Mouse (Mus musculus): ENCODE results near the gene Gemin5. TPM values are rescaled to one million over a fixed set of nuclear protein-coding genes. Genes with fewer than 3 reads are reported as not detected.
"Not testable (repeated sequence)": the region's sequence is repeated elsewhere in the genome, so short reads cannot be mapped to it uniquely, and the experiment has no call there.

Gene Gemin5
- total RNA-seq, 2 experiments from 2014 or later: 8.5 to 8.9 TPM

DNA sequence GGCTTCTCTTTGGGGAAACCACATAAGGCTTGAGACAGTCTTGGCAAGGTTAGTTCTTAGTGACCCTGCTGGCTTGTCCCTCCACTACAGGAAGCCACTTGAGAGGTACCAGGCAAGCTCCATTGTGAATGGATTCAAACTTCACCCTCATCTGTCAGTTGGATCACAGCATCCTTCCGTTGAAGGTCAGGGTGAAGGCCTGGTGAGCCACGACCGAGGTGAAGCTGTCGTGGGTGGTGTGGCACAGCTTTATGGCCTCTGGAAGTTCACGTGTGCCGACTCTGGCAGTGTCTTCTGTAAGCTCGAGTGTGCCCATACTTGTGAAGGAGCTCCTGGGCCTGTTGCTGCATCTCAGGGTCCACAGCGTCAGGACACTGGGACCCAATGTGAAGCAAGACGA, 47.0 kb downstream of the Gemin5 start:
- DNase-seq (ENCODE audit: low spot score): no peak
- intact Hi-C loops (cut with DNase I): no loop called here

DNA sequence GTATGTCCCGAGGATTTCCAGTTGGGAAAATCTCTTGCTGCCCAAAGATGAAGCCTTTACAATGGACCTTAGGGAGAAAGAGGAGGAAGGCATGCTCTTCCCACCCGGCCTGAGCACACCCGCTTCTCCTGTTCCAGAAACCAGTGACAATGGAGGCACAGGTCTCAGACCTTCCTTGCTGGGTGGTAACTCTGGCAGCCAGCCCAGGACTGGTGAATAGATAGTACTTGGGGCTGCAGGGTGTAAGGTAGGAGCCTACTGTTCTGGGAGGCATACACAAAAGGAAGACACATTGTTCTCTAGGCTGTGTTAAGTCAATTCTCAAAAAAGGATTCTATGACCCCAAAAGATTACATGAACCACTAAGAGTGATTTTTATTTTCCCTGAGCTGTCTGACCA, 47.7 kb downstream of the Gemin5 start:
- intact Hi-C loops (cut with DNase I): no loop called here
- DNase-seq (ENCODE audit: low spot score): no peak

DNA sequence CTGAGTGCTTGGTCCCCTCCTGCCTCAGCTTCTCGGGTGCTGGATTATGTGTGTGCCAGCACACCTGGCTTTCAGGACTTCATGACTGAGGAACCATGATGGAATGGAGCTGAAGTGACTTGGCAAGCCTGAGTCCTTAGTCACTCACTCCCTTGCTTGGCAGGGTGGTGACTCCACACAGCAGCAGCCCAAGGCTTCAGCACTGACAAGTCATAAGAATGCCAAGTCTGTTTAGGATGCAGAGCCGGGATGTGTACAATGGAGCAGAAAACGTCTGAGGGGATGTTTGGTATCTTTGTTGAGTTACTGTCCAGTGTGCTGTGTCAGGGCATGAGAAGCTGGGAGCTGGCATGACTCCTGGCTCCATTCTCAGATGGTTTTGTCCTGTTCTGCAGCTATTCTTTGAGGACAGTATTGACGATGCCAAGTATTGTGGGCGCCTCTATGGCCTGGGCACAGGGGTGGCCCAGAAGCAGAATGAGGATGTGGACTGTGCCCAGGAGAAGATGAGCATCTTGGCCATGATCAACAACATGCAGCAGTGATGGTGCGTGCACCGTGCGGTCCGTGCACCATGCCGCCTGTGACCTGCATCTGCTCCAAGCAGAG, 51.2 kb downstream of the Gemin5 start:
- intact Hi-C loops (cut with DNase I): no loop called here
- no peak for DNase-seq (ENCODE audit: low spot score)

GRCm38 (mm10) chr11:58116560-58116959, 51.8 kb downstream of the Gemin5 start:
- intact Hi-C loops (cut with DNase I): no loop called here
- no peak for DNase-seq (ENCODE audit: low spot score)

GRCm38 (mm10) chr11:58107664-58108337, 60.5 kb downstream of the Gemin5 start:
- DNase-seq (ENCODE audit: low spot score): no peak
- intact Hi-C loops (cut with DNase I): loop anchor here (10.0 kb wide), 1 partner anchor 197 kb away; the partner anchor contains the start of gene Zfp692

DNA sequence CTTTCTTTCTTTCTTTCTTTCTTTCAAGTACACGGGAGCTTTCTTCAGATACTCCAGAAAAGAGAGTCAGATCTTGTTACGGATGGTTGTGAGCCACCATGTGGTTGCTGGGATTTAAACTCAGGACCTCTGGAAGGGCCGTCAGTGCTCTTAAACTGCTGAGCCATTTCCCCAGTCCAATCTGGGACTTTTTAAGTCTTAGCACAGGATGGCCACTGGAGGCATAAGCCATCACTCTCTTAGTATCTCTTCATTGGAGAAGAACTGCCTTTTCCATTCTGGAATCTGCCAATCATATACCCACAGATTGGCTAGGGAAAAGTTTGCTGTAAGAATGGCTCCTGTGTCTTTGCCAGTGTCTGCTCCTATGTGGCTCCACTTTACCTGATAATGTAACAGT, 61.3 kb downstream of the Gemin5 start:
- no peak for DNase-seq (ENCODE audit: low spot score)
- intact Hi-C loops (cut with DNase I): loop anchor here (10.0 kb wide), 1 partner anchor 198 kb away; the partner anchor contains the start of gene Zfp692

DNA sequence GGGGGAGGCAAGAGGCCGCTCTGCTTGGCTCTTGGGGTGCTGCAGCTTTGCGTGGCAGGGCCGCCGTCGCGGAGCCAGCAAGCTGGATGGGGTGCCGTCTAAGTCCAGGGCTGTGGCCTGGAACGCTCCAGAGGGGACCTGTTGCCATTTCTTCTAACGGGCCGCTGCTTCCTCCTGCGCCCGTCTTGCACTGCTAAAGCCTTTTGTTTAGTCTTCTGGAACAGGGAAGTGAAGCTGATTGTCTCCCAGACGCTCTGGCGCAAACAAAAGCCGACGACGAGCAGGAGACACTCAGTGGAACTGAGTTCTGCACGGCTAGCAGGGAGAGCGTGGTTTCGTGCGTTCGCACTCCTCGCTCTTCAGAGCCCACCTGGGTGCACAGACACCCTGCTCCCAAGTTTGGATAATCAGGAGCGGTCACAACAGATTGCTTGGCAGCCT, 64.0 kb downstream of the Gemin5 start:
- intact Hi-C loops (cut with DNase I): loop anchor here (5.0 to 10.0 kb wide), 2 partner anchors 142 to 200 kb away; partner anchors contain the start of gene Zfp692
- DNase-seq (ENCODE audit: low spot score): peak; percentile 12

DNA sequence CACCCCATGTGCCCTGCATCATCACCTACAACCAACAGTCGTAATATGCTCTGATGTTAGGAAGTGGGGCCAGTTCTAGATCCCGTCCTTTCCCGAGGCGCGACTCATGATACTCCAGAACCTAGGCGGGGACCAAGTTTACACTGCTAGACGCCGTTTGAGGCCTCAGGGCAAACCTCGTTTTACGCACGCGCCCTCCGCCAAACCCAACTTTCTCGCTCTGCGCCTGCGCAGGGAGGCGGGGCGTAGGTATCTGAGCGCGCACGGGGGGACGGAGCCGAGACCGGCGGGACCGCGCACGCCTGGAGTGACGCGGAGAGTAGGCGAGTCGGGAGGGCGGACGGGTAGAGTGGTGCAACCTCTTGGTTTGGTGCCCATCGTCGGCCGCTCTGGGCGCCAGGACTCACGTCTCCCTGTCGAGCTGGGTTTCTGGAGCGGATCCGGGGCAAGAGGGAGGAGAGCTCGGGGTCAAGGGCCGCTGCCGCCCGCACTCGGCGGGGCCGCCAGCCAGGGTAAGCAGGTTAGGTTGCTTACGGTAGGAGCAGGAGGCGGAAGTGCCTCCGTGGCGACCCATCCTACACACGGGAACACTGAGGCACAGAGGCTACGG, 64.5 kb downstream of the Gemin5 start, which contains the start of gene Cnot8:
Gene Cnot8, plus strand, starts transcription at position 457 of the 610 bp plus-strand sequence.
- intact Hi-C loops (cut with DNase I): loop anchor here (1.0 to 10.0 kb wide), 3 partner anchors 97 to 201 kb away; partner anchors contain the start of gene Zfp692
- peak; percentile 99 for DNase-seq (ENCODE audit: low spot score)

DNA sequence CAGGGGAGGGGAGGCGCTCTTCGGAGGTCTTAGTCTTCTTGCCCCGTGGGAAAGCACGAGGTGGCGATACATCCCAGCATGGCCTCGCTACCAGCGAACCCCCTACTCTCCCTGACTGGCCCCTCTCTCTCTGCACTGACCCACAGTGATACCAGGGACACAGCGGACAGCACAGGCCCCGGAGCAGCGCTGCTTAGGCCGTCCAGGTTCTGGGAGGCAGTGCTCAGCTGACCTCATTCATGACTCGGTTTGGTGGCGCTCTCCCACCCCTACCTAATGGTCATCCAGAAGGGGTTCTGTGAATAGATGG, 65.0 kb downstream of the Gemin5 start:
- intact Hi-C loops (cut with DNase I): loop anchor here (1.0 to 10.0 kb wide), 3 partner anchors 96 to 202 kb away; partner anchors contain the start of gene Zfp692
- DNase-seq (ENCODE audit: low spot score): no peak

- no peak for DNase-seq (ENCODE audit: low spot score)
These were observed 65.6 kb downstream of the Gemin5 start for GRCm38 (mm10) chr11:58102581-58103343.

DNA sequence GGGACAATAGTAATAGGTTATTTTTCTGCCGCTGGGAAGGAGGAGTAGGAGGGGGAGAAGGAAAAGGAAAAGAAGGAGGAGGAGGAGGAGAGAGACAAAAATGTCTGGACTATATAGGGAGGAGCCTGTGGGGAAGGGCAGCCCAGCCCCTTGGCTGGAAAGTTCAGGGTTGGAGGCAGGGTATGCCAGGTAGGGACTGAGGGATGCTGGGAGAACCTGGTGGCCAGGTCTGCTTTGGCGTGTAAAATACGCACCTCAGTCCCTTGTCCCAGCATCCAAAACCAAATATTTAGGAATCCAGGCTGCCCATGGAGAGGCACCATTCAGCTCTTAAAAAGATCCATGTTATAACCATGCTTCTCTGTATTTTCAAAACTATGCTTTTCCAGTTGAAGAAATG, 66.2 kb downstream of the Gemin5 start:
- intact Hi-C loops (cut with DNase I): loop anchor here (5.0 to 10.0 kb wide), 2 partner anchors 140 to 203 kb away; partner anchors contain the start of gene Zfp692
- DNase-seq (ENCODE audit: low spot score): no peak

More at GRCm38 (mm10) chr11:58102581-58103343, 65.6 kb downstream of the Gemin5 start:
- intact Hi-C loops (cut with DNase I): loop anchor here (1.0 to 10.0 kb wide), 3 partner anchors 95 to 202 kb away; partner anchors contain the start of gene Zfp692

GRCm38 (mm10) chr11:58101194-58101720, 67.1 kb downstream of the Gemin5 start:
- no peak for DNase-seq (ENCODE audit: low spot score)
- intact Hi-C loops (cut with DNase I): loop anchor here (5.0 to 10.0 kb wide), 2 partner anchors 139 to 204 kb away; partner anchors contain the start of gene Zfp692

- DNase-seq (ENCODE audit: low spot score): no peak
- intact Hi-C loops (cut with DNase I): loop anchor here (5.0 to 10.0 kb wide), 2 partner anchors 138 to 205 kb away; partner anchors contain the start of gene Zfp692
These were observed 68.3 kb downstream of the Gemin5 start for GRCm38 (mm10) chr11:58100006-58100405.

DNA sequence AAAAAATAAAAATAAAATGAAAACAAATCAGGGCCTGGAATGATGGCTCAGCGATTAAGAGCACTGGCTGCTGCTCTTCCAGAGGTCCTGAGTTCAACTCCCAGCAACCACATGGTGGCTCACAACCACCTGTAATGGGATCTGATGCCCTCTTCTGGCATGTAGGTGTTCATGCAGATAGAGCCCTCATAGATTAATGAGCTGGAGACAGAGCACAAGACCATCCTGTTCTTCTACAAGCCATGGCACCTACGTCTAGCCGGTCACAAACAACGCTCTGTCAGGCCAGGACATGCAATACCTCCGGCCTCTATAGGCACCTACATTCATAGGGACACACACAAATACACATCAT, 70.0 kb downstream of the Gemin5 start:
- DNase-seq (ENCODE audit: low spot score); intact Hi-C loops (cut with DNase I): not testable (repeated sequence)

GRCm38 (mm10) chr11:58097621-58098365, 70.5 kb downstream of the Gemin5 start:
- intact Hi-C loops (cut with DNase I): no loop called here
- DNase-seq (ENCODE audit: low spot score): no peak

DNA sequence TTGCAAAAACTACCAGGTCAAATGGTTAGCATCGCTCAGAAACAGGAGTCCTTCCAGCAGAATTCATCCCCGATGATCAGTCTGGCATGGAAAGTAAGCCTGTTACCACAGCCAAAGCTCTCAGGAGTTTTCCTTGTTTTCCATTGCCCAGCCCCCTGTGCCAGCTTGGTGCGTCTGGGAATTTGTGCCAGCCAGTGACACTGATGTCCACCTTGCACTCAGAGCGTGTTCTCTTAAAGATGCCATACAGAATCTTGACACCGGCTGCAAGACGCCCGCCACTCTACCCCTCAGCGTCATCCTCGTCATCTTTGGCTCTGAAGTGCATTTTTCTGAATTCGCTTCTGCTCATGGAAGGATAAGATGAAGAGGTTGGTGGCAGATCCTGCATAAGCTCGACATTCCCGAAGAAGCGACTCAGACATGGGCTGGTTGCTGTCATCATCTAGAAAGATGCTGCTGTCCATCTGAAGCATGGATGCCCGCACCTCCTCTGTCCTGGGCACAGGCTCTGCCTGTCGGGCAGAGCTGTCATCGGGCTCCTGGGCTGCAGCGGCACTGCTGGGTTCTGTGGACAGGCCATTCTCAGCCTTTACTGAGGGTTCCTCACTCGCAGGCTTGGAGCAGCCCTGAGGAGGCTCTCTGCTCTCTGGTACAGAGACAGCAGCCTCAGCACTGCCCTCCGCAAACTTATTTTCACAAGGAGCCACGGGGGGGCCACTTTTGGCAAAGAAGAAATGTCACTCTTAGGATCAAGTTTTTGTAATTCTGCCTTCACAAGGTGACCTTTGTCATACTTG, 71.3 kb downstream of the Gemin5 start:
- intact Hi-C loops (cut with DNase I): no loop called here
- DNase-seq (ENCODE audit: low spot score): no peak

DNA sequence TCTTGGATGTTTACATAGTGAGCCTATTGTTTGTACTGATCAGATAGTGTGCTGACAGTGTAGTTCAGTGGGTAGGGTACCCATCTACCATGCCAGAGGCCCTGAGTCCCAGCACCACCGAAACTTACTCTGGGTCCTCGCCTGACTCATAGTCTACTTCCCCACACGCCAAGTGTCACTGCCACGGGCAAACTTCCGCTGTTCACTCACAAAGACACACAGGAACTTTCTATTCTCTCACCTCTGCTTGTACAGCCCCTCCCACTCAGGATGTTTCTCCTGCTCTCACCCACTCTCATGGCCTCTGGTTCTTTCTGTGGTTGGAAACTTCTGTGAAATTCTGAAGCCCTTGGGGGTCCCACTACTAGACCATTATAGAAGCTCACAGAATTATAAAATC, 72.2 kb downstream of the Gemin5 start:
- DNase-seq (ENCODE audit: low spot score): no peak
- intact Hi-C loops (cut with DNase I): no loop called here

DNA sequence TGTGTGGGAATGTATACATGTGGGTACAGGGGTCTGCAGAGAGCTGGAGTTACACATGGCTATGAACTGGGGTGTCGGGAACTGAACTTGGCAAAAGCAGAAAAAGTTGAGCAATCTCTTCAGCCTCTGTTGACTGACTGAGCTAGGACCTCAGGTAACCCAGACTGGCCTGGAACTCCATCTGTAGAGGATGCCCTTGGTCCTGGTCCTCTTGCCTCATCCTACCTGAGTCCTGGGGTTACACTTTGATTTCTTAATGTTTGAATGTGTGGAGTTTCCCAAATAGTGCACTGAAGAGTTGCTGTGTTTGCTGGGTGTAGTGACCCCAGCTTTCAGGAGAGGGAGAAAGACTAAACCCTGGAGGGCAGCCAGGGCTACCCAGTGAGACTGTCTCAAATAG, 72.8 kb downstream of the Gemin5 start:
- DNase-seq (ENCODE audit: low spot score): no peak
- intact Hi-C loops (cut with DNase I): no loop called here
